Mouse (Mus musculus): Measurements from ENCODE around the gene Eloa.

DNA sequence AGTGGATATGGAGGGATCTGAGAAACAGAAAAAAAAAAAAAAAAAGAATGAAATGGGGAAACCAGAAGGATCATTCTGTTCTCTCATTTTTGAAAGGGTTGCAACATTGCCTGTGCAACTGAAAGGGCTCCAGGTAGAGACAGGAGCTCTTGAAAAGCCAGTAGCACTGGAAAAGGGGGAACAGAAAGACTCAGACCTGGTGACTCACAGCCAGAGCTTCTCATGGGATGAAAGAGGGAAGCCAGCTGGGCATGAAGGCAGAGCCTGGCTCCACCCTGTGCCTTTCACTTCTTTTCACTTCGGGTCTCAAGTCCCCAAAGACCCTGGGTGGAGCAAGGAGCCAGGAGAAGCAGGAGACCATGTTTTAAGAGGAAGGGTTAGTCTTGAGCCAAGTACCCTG lies 34.5 kb upstream of the Eloa start:
- TF ChIP-seq CTCF (IDR thresholded peaks at IDR 0.05; ENCODE audit: control insufficient read depth, insufficient read depth, insufficient replicate concordance, low read depth, low read length) (no peak), POLR2A (IDR thresholded peaks at IDR 0.05; ENCODE audit: control insufficient read depth, low read depth, low read length) (no peak)
